11 mouse cellular contexts compared by ENCODE assay signal in genomic region chr12:52772494-52773280, GRCm38 (mm10).
A peak's percentile ranks its signal among the peaks of the same experiment; 100 is the strongest.
DNase-seq lines count a peak whose midpoint lies in the region; ATAC-seq and TF ChIP-seq lines count a peak whose summit lies in the region.
"Had no signal": no experiment of that assay in that cellular context is flagged by ENCODE, and none has a peak within 500 bp of the region (broad histone marks: within the 10 kb centered on the region; RNA-seq: fewer than 3 reads in every experiment).

No protein-coding gene starts in this region.

- WGBS in cerebellum, adult 2 months = 23% methylated on average over 11 of the region's 11 CpGs
- WGBS in hindbrain, postnatal 0 days = 13% methylated on average over 11 of the region's 11 CpGs
- 37% methylated on average over 10 of the region's 11 CpGs for WGBS in neural tube, embryonic 15.5 days

- TF ChIP-seq CTCF in cerebellum, adult 2 months (IDR thresholded peaks at IDR 0.05; ENCODE audit: borderline replicate concordance, insufficient read depth, low read depth, low read length) = no peak
- no peak for TF ChIP-seq CTCF in hindbrain, postnatal 0 days (IDR thresholded peaks at IDR 0.05; ENCODE audit: low read depth)

- peaks cover 8% of the 10 kb centered on the region for H3K4me1 ChIP-seq in cerebellum, adult 2 months (ENCODE audit: control insufficient read depth, insufficient read depth, low read length)
- H3K4me1 ChIP-seq in hindbrain, postnatal 0 days (ENCODE audit: insufficient read depth, low read length) = peaks cover 15% of the 10 kb centered on the region; the same call in 1 of the 2 replicates
- H3K4me1 ChIP-seq in neural tube, embryonic 15.5 days = peaks cover 49% of the 10 kb centered on the region

- no peaks in the 10 kb centered on the region for H3K27me3 ChIP-seq in cerebellum, adult 2 months (ENCODE audit: control insufficient read depth, insufficient read depth, low read length)
- H3K27me3 ChIP-seq in hindbrain, postnatal 0 days (ENCODE audit: insufficient read depth, low read length) = no peaks in the 10 kb centered on the region
- H3K27me3 ChIP-seq in neural tube, embryonic 15.5 days (replicated peaks) = no peaks in the 10 kb centered on the region

- H3K36me3 ChIP-seq in hindbrain, postnatal 0 days (ENCODE audit: insufficient read depth, low read length) = no peaks in the 10 kb centered on the region
- H3K36me3 ChIP-seq in neural tube, embryonic 15.5 days = no peaks in the 10 kb centered on the region

- H3K27ac ChIP-seq in cerebellum, adult 2 months (ENCODE audit: insufficient read depth, low read length) = 0 out of 2 replicates have a peak overlapping the region, but pooled peaks have one; percentile 31
- peak overlapping the region; percentile 79 for H3K27ac ChIP-seq in hindbrain, postnatal 0 days
- H3K27ac ChIP-seq in neural tube, embryonic 15.5 days (replicated peaks) = peak overlapping the region; percentile 77

- peak; percentile 78 for ATAC-seq in hindbrain, postnatal 0 days
- peak; percentile 62; the same call in 1 of the 2 replicates for ATAC-seq in neural tube, embryonic 15.5 days (ENCODE audit: low FRiP score)

- no peak for TF ChIP-seq POLR2A in cerebellum, adult 2 months (IDR thresholded peaks at IDR 0.05; ENCODE audit: borderline replicate concordance, insufficient read depth, low read length)

- H3K4me3 ChIP-seq in cerebellum, adult 2 months (replicated peaks; ENCODE audit: insufficient read depth, low read depth, low read length) = no peak overlapping the region
- H3K4me3 ChIP-seq in hindbrain, postnatal 0 days (ENCODE audit: low read length) = peak overlapping the region; percentile 7; the same call in 1 of the 2 replicates
- peak overlapping the region; percentile 8 for H3K4me3 ChIP-seq in neural tube, embryonic 15.5 days (replicated peaks)

- DNase-seq in cerebellum, adult 2 months = no peak
- no peak for DNase-seq in cerebellum, adult 11 months
- peak; percentile 36 for DNase-seq in left cerebral cortex, postnatal 4 days
- no peak for DNase-seq in left cerebral cortex, adult 9 months (ENCODE audit: low spot score in 2 of 2)
- peak; percentile 71 for DNase-seq in hindbrain, postnatal 0 days (ENCODE audit: low spot score)
- no peak for DNase-seq in gastrocnemius, adult 18-20 months (ENCODE audit: low spot score)
- DNase-seq in thymus, postnatal 36 days = no peak
- DNase-seq: adrenal gland, postnatal 25 days; heart, adult 18-20 months; kidney, postnatal 4 days had no signal

- peak overlapping the region; percentile 24; the same call in 1 of the 2 replicates for H3K9ac ChIP-seq in hindbrain, postnatal 0 days (replicated peaks; ENCODE audit: low read length)
- no peak overlapping the region for H3K9ac ChIP-seq in neural tube, embryonic 15.5 days (replicated peaks)

- H3K4me2 ChIP-seq in hindbrain, postnatal 0 days (ENCODE audit: low read depth, low read length) = peak overlapping the region; percentile 41
- H3K4me2 ChIP-seq in neural tube, embryonic 15.5 days = peak overlapping the region; percentile 34

- intact Hi-C loops in left cerebral cortex, postnatal 4 days (cut with DNase I) = no loop called here

- no peaks in the 10 kb centered on the region for H3K9me3 ChIP-seq in hindbrain, postnatal 0 days (ENCODE audit: low read length)
- H3K9me3 ChIP-seq in neural tube, embryonic 15.5 days (replicated peaks) = no peaks in the 10 kb centered on the region

Comparison
In these comparisons a context has a peak if more than half of its experiments do, and no peak if none do; other contexts are left out.
1. DNase-seq: peak in left cerebral cortex, postnatal 4 days (single experiment) and hindbrain, postnatal 0 days (single experiment); none in cerebellum, adult 2 months (0 of 2), cerebellum, adult 11 months (single experiment), left cerebral cortex, adult 9 months (0 of 2), gastrocnemius, adult 18-20 months (single experiment) and thymus, postnatal 36 days (0 of 2).
2. Peak in every context shown above with its lines, with median percentiles within 50 percentile points of each other: H3K27ac ChIP-seq.